ENCODE assay signal across 13 mouse cellular contexts in the genomic region with DNA sequence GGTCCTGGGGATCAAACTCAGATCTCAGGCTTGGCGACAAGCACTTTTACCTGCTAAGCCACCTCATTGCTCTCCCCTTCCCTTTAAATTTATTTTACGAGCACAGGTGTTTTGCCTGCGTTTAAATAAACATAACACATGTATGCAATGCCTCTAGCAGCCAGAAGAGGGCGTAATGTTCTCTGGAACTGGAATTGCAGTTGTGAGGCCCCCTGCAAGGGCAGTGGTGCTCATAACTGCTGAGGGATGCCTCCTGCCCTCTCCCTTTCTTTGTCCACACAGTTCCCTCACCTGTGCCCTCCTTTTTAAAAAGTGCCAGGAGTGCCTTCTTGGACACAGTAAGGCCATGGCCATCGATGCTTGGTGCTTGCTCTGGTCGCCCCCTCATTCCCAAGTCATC. TPM values are rescaled to one million over a fixed set of nuclear protein-coding genes. Genes with fewer than 3 reads are reported as not detected.
DNase-seq lines count a peak whose midpoint lies in the region; ATAC-seq and TF ChIP-seq lines count a peak whose summit lies in the region.
"Had no signal": no experiment of that assay in that cellular context is flagged by ENCODE, and none has a peak within 500 bp of the region (broad histone marks: within the 10 kb centered on the region; RNA-seq: fewer than 3 reads in every experiment).

No protein-coding gene starts in this region.

- H3K27me3 ChIP-seq in liver, adult 2 months (ENCODE audit: control insufficient read depth, insufficient read depth, low read length), result no peaks in the 10 kb centered on the region
- H3K27me3 ChIP-seq in liver, embryonic 11.5 days (replicated peaks; ENCODE audit: control insufficient read depth, insufficient read depth, low read length), result no peaks in the 10 kb centered on the region
- H3K27me3 ChIP-seq: hindbrain, embryonic 15.5 days had no signal

- DNase-seq in CD4-positive, CD25-positive, alpha-beta regulatory T cell, adult 2 months (ENCODE audit: low read depth, low spot score), result peak; percentile 47
- DNase-seq in liver, adult 2 months (ENCODE audit: extremely low read depth, low read depth, low spot score), result no peak
- DNase-seq in liver, embryonic 11.5 days (ENCODE audit: low spot score), result no peak
- peak; percentile 19 to 23 for DNase-seq in CD8-positive naive resting alpha-beta T cell, adult 2 months (ENCODE audit: low read depth in 2 of 2, low spot score in 2 of 2)
- DNase-seq in yolk sac, embryonic 10.5 days (ENCODE audit: low spot score), result no peak
- no peak for DNase-seq in heart, adult 18-20 months
- DNase-seq: embryo, embryonic 11 days; left cerebral cortex, postnatal 4 days had no signal

- H3K9ac ChIP-seq in liver, adult 2 months (ENCODE audit: low read depth, low read length), result no peak overlapping the region
- no peak overlapping the region for H3K9ac ChIP-seq in liver, embryonic 11.5 days (ENCODE audit: low read depth, low read length)
- H3K9ac ChIP-seq: hindbrain, embryonic 15.5 days had no signal

- no peaks in the 10 kb centered on the region for H3K79me2 ChIP-seq in liver, adult 2 months (ENCODE audit: control insufficient read depth, insufficient read depth, low read length)

- no peak overlapping the region for H3K4me2 ChIP-seq in liver, embryonic 11.5 days
- H3K4me2 ChIP-seq: hindbrain, embryonic 15.5 days had no signal

- H3K27ac ChIP-seq in liver, adult 2 months (replicated peaks; ENCODE audit: insufficient read depth, low read depth, low read length), result no peak overlapping the region
- H3K27ac ChIP-seq in liver, embryonic 11.5 days (ENCODE audit: low read depth, low read length), result no peak overlapping the region
- H3K27ac ChIP-seq: hindbrain, embryonic 15.5 days had no signal

- H3K36me3 ChIP-seq in liver, adult 2 months (ENCODE audit: control insufficient read depth, insufficient read depth, low read length), result no peaks in the 10 kb centered on the region
- H3K36me3 ChIP-seq in liver, embryonic 11.5 days (ENCODE audit: control insufficient read depth, insufficient read depth, low read length), result peaks cover 3% of the 10 kb centered on the region; the same call in 1 of the 2 replicates

- H3K4me1 ChIP-seq in liver, adult 2 months (ENCODE audit: control insufficient read depth, insufficient read depth, low read length), result no peaks in the 10 kb centered on the region
- peaks cover 11% of the 10 kb centered on the region for H3K4me1 ChIP-seq in liver, embryonic 11.5 days (replicated peaks; ENCODE audit: control insufficient read depth, insufficient read depth, low read length)

- H3K9me3 ChIP-seq in liver, embryonic 11.5 days (ENCODE audit: control insufficient read depth, low read length), result no peaks in the 10 kb centered on the region
- H3K9me3 ChIP-seq: forebrain, embryonic 10.5 days; hindbrain, embryonic 15.5 days had no signal

- peak; percentile 53 for TF ChIP-seq CTCF in liver, adult 2 months (IDR thresholded peaks at IDR 0.05; ENCODE audit: low read depth, low read length)

- WGBS in liver, adult 2 months, result 76% methylated on average over 6 of the region's 6 CpGs
- WGBS in liver, embryonic 11.5 days, result 60% methylated on average over 6 of the region's 6 CpGs

- TF ChIP-seq POLR2A in liver, adult 2 months (IDR thresholded peaks at IDR 0.05; ENCODE audit: extremely low read depth, insufficient read depth, low read length), result no peak

- H3K4me3 ChIP-seq in liver, adult 2 months (ENCODE audit: insufficient read depth, low read depth, low read length), result no peak overlapping the region
- H3K4me3 ChIP-seq in liver, embryonic 11.5 days (ENCODE audit: low read depth, low read length), result no peak overlapping the region
- H3K4me3 ChIP-seq: forebrain, embryonic 10.5 days; hindbrain, embryonic 15.5 days; myocyte had no signal

- ATAC-seq in CD4-positive, CD25-positive, alpha-beta regulatory T cell, adult 4 months, result no peak
- ATAC-seq in liver, embryonic 11.5 days (replicated peaks; ENCODE audit: low FRiP score), result no peak
- ATAC-seq in common myeloid progenitor, adult 5-6 weeks (replicated peaks; ENCODE audit: low read depth, poor library complexity, severe bottlenecking), result 0 out of 2 replicates have a peak, but pooled peaks have one; percentile 39

RNA-seq across cellular contexts. Expression of gene Klhl35, which starts 21.8 kb away (rescaled TPM):
- polyA plus RNA-seq in CD4-positive, CD25-positive, alpha-beta regulatory T cell, adult 4 months (2017; shearing (Covaris generic)), result not detected
- total RNA-seq in liver, adult 2 months (2014; rRNA removed), result 0.13 TPM in 1 of 2 replicates, not detected in the other
- polyA plus RNA-seq in liver, adult 2 months (2012; rRNA removed), result 0.11 TPM in 1 of 2 replicates, not detected in the other
- polyA plus RNA-seq in liver, embryonic 11.5 days (2014; fragmentation: Nextera tagmentation; extraction: Ambion mirVana), result 0.23 and 0.32 TPM in 2 replicates
- total RNA-seq in common myeloid progenitor, adult 5-6 weeks (2017), result not detected in 2 replicates
- not detected for total RNA-seq in heart, adult 18-20 months (2021)
- polyA plus RNA-seq: myocyte had no signal

RNA-seq across cellular contexts. Expression of gene Rps3, which starts 39.5 kb away (rescaled TPM):
- polyA plus RNA-seq in CD4-positive, CD25-positive, alpha-beta regulatory T cell, adult 4 months (2017; shearing (Covaris generic)), result 1,000 to 10,000 TPM; 2,515 to 4,056 TPM
- total RNA-seq in liver, adult 2 months (2014; rRNA removed), result 462 and 473 TPM in 2 replicates
- polyA plus RNA-seq in liver, adult 2 months (2012; rRNA removed), result 147 and 154 TPM in 2 replicates
- polyA plus RNA-seq in liver, embryonic 11.5 days (2014; fragmentation: Nextera tagmentation; extraction: Ambion mirVana), result 934 and 944 TPM in 2 replicates
- 1,801 and 2,134 TPM in 2 replicates for total RNA-seq in common myeloid progenitor, adult 5-6 weeks (2017)
- 100 to 1,000 TPM; 359 to 372 TPM for total RNA-seq in heart, adult 18-20 months (2021)

Comparison
In these comparisons a context has a peak if more than half of its experiments do, and no peak if none do; other contexts are left out.
1. DNase-seq: peak in CD4-positive, CD25-positive, alpha-beta regulatory T cell, adult 2 months (single experiment) and CD8-positive naive resting alpha-beta T cell, adult 2 months (2 of 2); none in liver, adult 2 months (single experiment), liver, embryonic 11.5 days (single experiment), yolk sac, embryonic 10.5 days (single experiment) and heart, adult 18-20 months (0 of 2).